Mouse (Mus musculus) lung, adult 2 months (tissue): ENCODE measurements around the gene Kifc5b.

Source experiments
- CTCF ChIP-seq: fragments of 200-500 bp; IDR thresholded peaks from 2 replicates; pipeline ENCODE4 v1.5.1; 2011; ENCODE audit warnings: mild to moderate bottlenecking, low read length, control low read depth; ENCODE audit not compliant: insufficient read depth
- POLR2A ChIP-seq: fragments of 200-500 bp; IDR thresholded peaks from 2 replicates; pipeline ENCODE4 v1.6.1; 2011; ENCODE audit warnings: low read depth, mild to moderate bottlenecking, control low read depth, low read length, borderline replicate concordance; ENCODE audit errors: extremely low read depth

DNA sequence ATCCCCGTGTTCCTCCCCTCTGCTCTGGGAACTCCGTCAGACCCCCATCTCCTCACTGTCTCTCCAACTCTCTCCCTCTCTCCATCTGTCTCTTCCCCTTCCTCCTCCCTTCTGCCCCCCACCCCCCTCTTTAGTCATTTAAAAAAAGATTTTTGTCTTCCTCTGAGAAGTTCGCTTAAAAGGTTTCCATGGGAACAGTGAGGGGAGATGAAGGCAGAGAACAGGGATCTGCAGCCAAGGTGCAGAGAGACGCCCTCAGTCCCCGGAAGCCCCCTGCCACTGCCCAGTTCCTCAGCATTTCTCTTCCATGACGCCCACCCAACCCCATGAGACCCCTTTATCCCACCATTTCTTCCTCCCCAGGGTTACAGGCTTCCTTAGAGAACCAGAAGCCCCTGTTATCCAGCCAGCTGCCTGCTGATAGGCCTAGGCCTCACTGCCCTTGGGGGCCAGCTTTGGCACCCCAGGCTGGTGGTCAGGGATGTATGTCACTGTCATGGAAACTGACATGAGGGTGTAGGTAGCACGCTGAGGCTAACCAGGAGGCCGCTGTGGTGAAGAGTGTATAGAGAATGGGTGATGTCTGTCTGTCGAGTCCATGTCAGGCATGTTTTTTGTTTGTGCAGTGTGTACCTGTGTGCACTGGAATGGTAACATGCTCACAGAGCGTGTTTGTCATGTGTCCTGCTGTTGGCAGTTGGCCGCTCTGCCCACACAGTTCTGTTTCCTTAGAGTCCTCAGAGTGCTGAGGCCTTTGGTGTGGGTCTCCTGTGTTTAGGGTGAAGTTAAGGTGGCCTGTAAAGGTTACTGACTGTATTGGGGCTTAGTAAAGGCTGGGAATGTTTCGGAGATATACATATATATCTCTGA is 30.6 kb downstream of the Kifc5b start:
- TF ChIP-seq POLR2A: no peak
- no peak for TF ChIP-seq CTCF
